Mouse (Mus musculus) midbrain, postnatal 0 days (tissue): ENCODE measurements around the gene Trim66. TPM values are rescaled to one million over a fixed set of nuclear protein-coding genes. Genes with fewer than 3 reads are reported as not detected.

Source experiments
- ATAC-seq: fragments of 200-750 bp; cut with Nextera tagmentation; 2 replicates; pipeline ENCODE4 v1.8.0; 2017; ENCODE audit warnings: moderate number of reproducible peaks, mild to moderate bottlenecking, moderate TSS enrichment, moderate library complexity; ENCODE audit not compliant: low FRiP score
- DNase-seq: peaks from one replicate; pipeline ENCODE4 v3.0.0-alpha.2; 2015; ENCODE audit warnings: low spot score
- H3K27ac ChIP-seq: fragments of 300-500 bp; sonication (generic); 2 replicates; pipeline ENCODE4 v1.5.1; 2014; ENCODE audit warnings: low read depth, mild to moderate bottlenecking, low read length, mixed read lengths
- H3K27me3 ChIP-seq: fragments of 300-500 bp; sonication (generic); 2 replicates; pipeline ENCODE4 v1.6.1; 2014; ENCODE audit warnings: low read length, control low read depth, mixed read lengths; ENCODE audit not compliant: insufficient read depth
- H3K36me3 ChIP-seq: fragments of 300-500 bp; sonication (generic); 2 replicates; pipeline ENCODE4 v1.6.1; 2014; ENCODE audit warnings: low read length, control low read depth, mixed read lengths; ENCODE audit not compliant: insufficient read depth
- H3K4me1 ChIP-seq: fragments of 300-500 bp; sonication (generic); 2 replicates; pipeline ENCODE4 v1.6.1; 2014; ENCODE audit warnings: mild to moderate bottlenecking, control low read depth, antibody characterized with exemption, low read length, mixed read lengths; ENCODE audit not compliant: insufficient read depth
- H3K4me2 ChIP-seq: fragments of 300-500 bp; sonication (generic); 2 replicates; pipeline ENCODE4 v1.6.1; 2014; ENCODE audit warnings: low read depth, mild to moderate bottlenecking, low read length, mixed read lengths; ENCODE audit not compliant: poor library complexity, severe bottlenecking
- H3K4me3 ChIP-seq: fragments of 300-500 bp; sonication (generic); 2 replicates; pipeline ENCODE4 v1.5.1; 2014; ENCODE audit warnings: low read depth, mild to moderate bottlenecking, low read length, moderate library complexity
- H3K9ac ChIP-seq: fragments of 300-500 bp; sonication (generic); replicated peaks from 2 replicates; pipeline ENCODE4 v1.6.1; 2014; ENCODE audit warnings: mild to moderate bottlenecking, low read length, moderate library complexity, mixed read lengths; ENCODE audit not compliant: poor library complexity, severe bottlenecking
- H3K9me3 ChIP-seq: fragments of 300-500 bp; sonication (generic); 2 replicates; pipeline ENCODE4 v1.6.1; 2016; ENCODE audit warnings: low read length, control low read depth
- CTCF ChIP-seq: IDR thresholded peaks from 2 replicates; pipeline ENCODE4 v1.5.1; 2016; ENCODE audit warnings: antibody characterized with exemption, mild to moderate bottlenecking
- WGBS: fragments of 180-500 bp; shearing (Covaris S2); extraction: QIAGEN DNeasy Blood & Tissue Kit; methylation state at CpG from one replicate; pipeline ENCODE4 v1.1.7; 2014; 5-methylcytosine and 5-hydroxymethylcytosine counted together
- polyA plus RNA-seq: library from polyadenylated mRNA; unstranded; fragments of >200 nt; fragmentation: Nextera tagmentation; extraction: Ambion mirVana; gene quantifications from 2 replicates; pipeline ENCODE4 v1.2.1, GENCODE M21; 2015
- total RNA-seq: library from RNA; depleted of rRNA; stranded (reverse); fragments of >200 nt; gene quantifications from 2 replicates; pipeline ENCODE4 v1.2.3, GENCODE M21; 2014

Trim66 gene
- total and polyA plus RNA-seq, 2 experiments from 2014 or later: 1.9 to 9.1 TPM

DNA sequence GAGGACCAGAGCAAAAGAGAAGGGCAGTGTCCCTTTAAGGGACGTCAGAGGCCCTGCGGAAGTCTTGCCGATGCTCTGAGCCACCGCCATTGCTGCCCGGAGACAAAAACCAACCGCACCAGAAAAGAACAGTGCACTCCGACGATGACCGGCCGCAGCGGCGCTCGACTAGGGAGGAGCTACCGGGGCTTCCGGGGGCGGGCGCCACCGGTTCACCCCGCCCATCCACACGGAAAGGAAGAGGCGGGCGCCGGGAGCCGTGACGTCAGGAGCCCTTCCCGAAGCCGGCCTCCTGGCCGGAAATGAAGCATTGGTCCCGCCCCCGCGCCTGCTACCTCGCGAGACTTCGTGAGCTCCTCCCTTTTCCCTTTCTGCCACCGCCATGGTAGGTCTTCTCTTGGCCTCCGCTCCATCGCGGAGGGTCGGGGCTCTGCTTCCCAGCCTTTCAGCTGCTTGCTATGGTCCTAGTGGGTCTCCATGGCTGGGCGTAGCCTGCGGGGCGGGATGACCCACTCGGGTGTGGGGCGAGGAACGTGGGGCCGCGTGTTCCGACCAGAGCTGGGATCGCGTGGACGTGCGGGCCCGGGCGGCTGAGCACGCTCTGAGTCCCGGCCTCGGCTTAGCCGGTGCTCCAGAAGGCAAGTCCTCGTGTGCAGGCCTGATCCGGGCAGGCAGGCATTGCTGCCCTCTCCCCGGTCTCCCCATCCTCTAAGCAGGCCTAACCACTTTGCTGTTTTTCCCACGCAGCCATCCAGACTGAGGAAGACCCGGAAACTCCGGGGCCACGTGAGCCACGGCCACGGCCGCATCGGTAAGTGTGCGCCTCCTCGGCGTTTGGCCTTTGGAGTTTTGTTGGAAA lies 11.1 kb upstream of the Trim66 start, which contains the start of gene Rpl27a:
Gene Rpl27a, plus strand, starts transcription at position 310 of the 859 bp plus-strand sequence.
- peak within 1 kb of the TSS; percentile 89 for H3K4me2 ChIP-seq
- peak within 1 kb of the TSS; percentile 94 for H3K4me3 ChIP-seq
- TF ChIP-seq CTCF: peak; percentile 34
- WGBS: under 1% methylated on average over 67 of the region's 72 CpGs
- H3K9me3 ChIP-seq: no peaks in the 10 kb centered on the region
- peak within 1 kb of the TSS; percentile 91 for H3K27ac ChIP-seq
- 0 out of 2 replicates have a peak, but pooled peaks cover 7% of the 10 kb centered on the region for H3K4me1 ChIP-seq
- ATAC-seq: peak; percentile 97
- peaks cover 25% of the 10 kb centered on the region for H3K36me3 ChIP-seq
- H3K9ac ChIP-seq: peak within 1 kb of the TSS; percentile 96
- no peaks in the 10 kb centered on the region for H3K27me3 ChIP-seq
- peak; percentile 98 for DNase-seq

DNA sequence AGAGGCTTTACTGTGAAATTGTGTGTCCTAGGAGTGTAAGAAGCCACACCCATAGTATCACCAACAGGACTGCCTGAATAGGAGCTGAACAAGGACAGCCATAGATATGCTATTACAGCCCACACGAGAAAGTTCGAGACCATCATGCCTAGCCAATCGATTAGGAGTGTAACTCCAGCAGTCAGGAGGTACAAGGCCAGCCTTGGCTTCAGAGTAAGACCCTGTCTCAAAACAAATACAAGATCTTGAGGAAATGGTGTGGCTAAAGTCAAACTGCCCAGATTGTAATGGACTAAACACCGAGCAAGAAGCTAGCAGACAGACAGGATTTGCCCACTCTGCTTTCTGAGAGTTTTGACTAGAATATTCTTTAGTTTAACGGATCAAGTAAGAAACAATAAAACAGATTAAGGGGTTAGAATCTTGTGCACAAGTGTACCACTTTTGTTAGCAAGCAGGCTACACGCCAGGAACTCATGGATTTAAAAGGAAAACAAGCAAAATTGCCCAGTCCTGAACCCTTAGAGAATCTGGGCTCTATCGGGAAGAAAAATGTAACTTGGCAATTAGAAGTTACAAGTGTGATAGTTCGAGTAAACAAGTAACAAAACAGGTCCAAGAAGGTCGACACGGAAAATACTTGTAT lies 10.2 kb upstream of the Trim66 start:
- TF ChIP-seq CTCF: no peak
- DNase-seq: peak; percentile 19
- Histone ChIP-seq H3K9ac (peak overlapping the region; percentile 65), H3K27ac (peak overlapping the region; percentile 91), H3K27me3 (no peaks in the 10 kb centered on the region), H3K4me2 (peak overlapping the region; percentile 57), H3K36me3 (peaks cover 19% of the 10 kb centered on the region), H3K9me3 (no peaks in the 10 kb centered on the region), H3K4me1 (0 out of 2 replicates have a peak, but pooled peaks cover 7% of the 10 kb centered on the region), H3K4me3 (peak overlapping the region; percentile 94)
- WGBS: 13% methylated on average over 10 of the region's 10 CpGs
- no peak for ATAC-seq

DNA sequence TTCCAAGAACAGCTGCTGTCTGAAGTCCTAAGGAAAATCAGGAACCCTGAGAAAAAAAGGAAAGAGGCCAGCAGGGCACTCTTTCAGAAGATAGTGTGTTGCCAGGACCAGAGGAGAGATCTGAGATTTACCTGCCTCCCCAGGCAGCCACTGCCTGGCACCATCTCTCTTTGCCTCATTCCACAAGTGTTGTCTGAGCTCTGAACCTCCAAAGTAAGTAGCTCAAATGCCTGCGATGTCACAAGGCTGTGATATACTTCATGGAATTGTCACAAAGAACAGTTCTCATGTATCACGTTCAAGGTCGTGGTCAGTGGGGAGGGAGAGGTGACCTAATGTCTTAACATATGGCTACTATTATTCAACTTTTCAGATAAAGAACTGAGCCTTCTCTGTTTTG lies 8.6 kb upstream of the Trim66 start:
- Histone ChIP-seq H3K27ac (no peak overlapping the region), H3K4me1 (0 out of 2 replicates have a peak, but pooled peaks cover 7% of the 10 kb centered on the region), H3K9ac (no peak overlapping the region), H3K4me3 (no peak overlapping the region), H3K9me3 (no peaks in the 10 kb centered on the region), H3K36me3 (peaks cover 4% of the 10 kb centered on the region; the same call in 1 of the 2 replicates), H3K4me2 (no peak overlapping the region), H3K27me3 (no peaks in the 10 kb centered on the region)
- WGBS: 88% methylated on average over 3 of the region's 3 CpGs
- ATAC-seq (no peak), DNase-seq (no peak)
- TF ChIP-seq CTCF: no peak

GRCm38 (mm10) chr7:109511838-109512237 lies 3.9 kb upstream of the Trim66 start:
- 88% methylated on average over 3 of the region's 3 CpGs for WGBS
- no peak for TF ChIP-seq CTCF

DNA sequence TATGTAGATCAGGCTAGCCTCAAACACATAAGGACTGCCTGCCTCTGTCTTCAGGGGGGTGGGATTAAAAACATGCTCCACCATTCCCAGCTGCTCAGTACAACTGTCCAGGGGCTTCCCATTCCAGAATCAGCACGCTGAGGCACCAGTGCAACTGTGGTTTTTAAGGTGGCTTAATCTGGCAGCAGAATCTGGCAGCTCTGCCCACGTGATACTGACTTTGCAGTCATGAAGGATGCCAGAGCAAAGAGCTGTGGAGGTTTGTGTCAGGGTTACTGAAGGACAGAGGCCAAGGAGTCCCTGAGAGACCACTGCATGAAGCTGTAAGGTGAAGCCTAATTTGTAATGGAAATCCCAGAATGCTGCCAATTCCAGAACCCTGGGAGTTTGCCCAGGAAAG lies 2.9 kb upstream of the Trim66 start:
- WGBS: 68% methylated on average over 2 of the region's 2 CpGs
- no peaks in the 10 kb centered on the region for H3K9me3 ChIP-seq
- no peaks in the 10 kb centered on the region for H3K27me3 ChIP-seq
- peaks cover 8% of the 10 kb centered on the region for H3K4me1 ChIP-seq
- H3K27ac ChIP-seq: no peak overlapping the region
- no peak overlapping the region for H3K9ac ChIP-seq
- no peak overlapping the region for H3K4me3 ChIP-seq
- TF ChIP-seq CTCF: no peak
- ATAC-seq: no peak
- no peak overlapping the region for H3K4me2 ChIP-seq
- DNase-seq: no peak
- H3K36me3 ChIP-seq: no peaks in the 10 kb centered on the region

More at GRCm38 (mm10) chr7:109511838-109512237, 3.9 kb upstream of the Trim66 start:
- H3K36me3 ChIP-seq: no peaks in the 10 kb centered on the region
- H3K27me3 ChIP-seq: no peaks in the 10 kb centered on the region
- no peak for ATAC-seq
- H3K27ac ChIP-seq: no peak overlapping the region
- H3K9me3 ChIP-seq: no peaks in the 10 kb centered on the region
- DNase-seq: no peak
- H3K4me3 ChIP-seq: no peak overlapping the region
- H3K9ac ChIP-seq: no peak overlapping the region
- peaks cover 8% of the 10 kb centered on the region for H3K4me1 ChIP-seq
- H3K4me2 ChIP-seq: no peak overlapping the region
